In genomic region chr15:28105956-28106355, GRCm38 (mm10) we compare ENCODE assay signal across 11 mouse cellular contexts.
DNase-seq lines count a peak whose midpoint lies in the region; ATAC-seq and TF ChIP-seq lines count a peak whose summit lies in the region.
"Had no signal": no experiment of that assay in that cellular context is flagged by ENCODE, and none has a peak within 500 bp of the region (broad histone marks: within the 10 kb centered on the region; RNA-seq: fewer than 3 reads in every experiment).

No protein-coding gene starts in this region.

- H3K9ac ChIP-seq in heart, embryonic 11.5 days (ENCODE audit: low read depth, low read length), result no peak overlapping the region
- H3K9ac ChIP-seq in midbrain, postnatal 0 days (replicated peaks; ENCODE audit: low read length, poor library complexity, severe bottlenecking), result no peak overlapping the region

- no peak overlapping the region for H3K4me2 ChIP-seq in heart, embryonic 11.5 days
- H3K4me2 ChIP-seq in midbrain, postnatal 0 days (ENCODE audit: low read depth, low read length, poor library complexity, severe bottlenecking), result no peak overlapping the region
- H3K4me2 ChIP-seq: midbrain, embryonic 11.5 days had no signal

- no peaks in the 10 kb centered on the region for H3K27me3 ChIP-seq in heart, embryonic 11.5 days (ENCODE audit: control insufficient read depth, insufficient read depth, low read length)
- no peaks in the 10 kb centered on the region for H3K27me3 ChIP-seq in midbrain, postnatal 0 days (ENCODE audit: insufficient read depth, low read length)

- WGBS in heart, embryonic 11.5 days (ENCODE audit: insufficient replicate concordance), result 53% methylated on average over 5 of the region's 5 CpGs
- 79% methylated on average over 5 of the region's 5 CpGs for WGBS in midbrain, postnatal 0 days

- H3K36me3 ChIP-seq in heart, embryonic 11.5 days (ENCODE audit: control insufficient read depth, insufficient read depth, low read length), result no peaks in the 10 kb centered on the region
- H3K36me3 ChIP-seq in midbrain, postnatal 0 days (ENCODE audit: insufficient read depth, low read length), result no peaks in the 10 kb centered on the region

- H3K4me3 ChIP-seq in heart, embryonic 11.5 days (ENCODE audit: low read depth, low read length), result no peak overlapping the region
- no peak overlapping the region for H3K4me3 ChIP-seq in midbrain, postnatal 0 days (ENCODE audit: low read depth, low read length)

- no peaks in the 10 kb centered on the region for H3K4me1 ChIP-seq in heart, embryonic 11.5 days (ENCODE audit: control insufficient read depth, insufficient read depth, low read length)
- no peaks in the 10 kb centered on the region for H3K4me1 ChIP-seq in midbrain, postnatal 0 days (ENCODE audit: insufficient read depth, low read length)

- peak; percentile 14 for DNase-seq in kidney, postnatal 10 days
- no peak for DNase-seq in kidney, adult 18-20 months
- DNase-seq in lung, postnatal 4 days, result peak; percentile 14 to 49
- DNase-seq in gastrocnemius, postnatal 10 days, result no peak
- DNase-seq in midbrain, postnatal 0 days (ENCODE audit: low spot score), result no peak
- DNase-seq: layer of hippocampus, adult 9-11 months; thymus, postnatal 25 days had no signal

- ATAC-seq in heart, embryonic 11.5 days (replicated peaks; ENCODE audit: insufficient number of reproducible peaks, low FRiP score, low TSS enrichment), result peak; percentile 65; the same call in 1 of the 2 replicates
- ATAC-seq in hematopoietic stem cell, adult 5-6 weeks (replicated peaks in 1 of 2; ENCODE audit: insufficient read depth in 1 of 2, low FRiP score in 2 of 2, low TSS enrichment in 1 of 2, low read depth in 1 of 2, poor library complexity in 2 of 2, severe bottlenecking in 2 of 2), result peak; percentile 72 to 80
- ATAC-seq in midbrain, postnatal 0 days (ENCODE audit: low FRiP score), result no peak
- ATAC-seq: hindbrain, embryonic 16.5 days had no signal

- H3K9me3 ChIP-seq in heart, embryonic 11.5 days (replicated peaks; ENCODE audit: control insufficient read depth, low read length), result no peaks in the 10 kb centered on the region
- no peaks in the 10 kb centered on the region for H3K9me3 ChIP-seq in midbrain, postnatal 0 days (ENCODE audit: low read length)

- TF ChIP-seq CTCF in midbrain, postnatal 0 days (IDR thresholded peaks at IDR 0.05), result no peak

- peak overlapping the region; percentile 59; the same call in 1 of the 2 replicates for H3K27ac ChIP-seq in heart, embryonic 11.5 days (ENCODE audit: low read depth, low read length)
- H3K27ac ChIP-seq in midbrain, postnatal 0 days (ENCODE audit: low read depth, low read length), result no peak overlapping the region

Comparison
In these comparisons a context has a peak if more than half of its experiments do, and no peak if none do; other contexts are left out.
1. DNase-seq: peak in kidney, postnatal 10 days (single experiment) and lung, postnatal 4 days (2 of 2); none in kidney, adult 18-20 months (single experiment), gastrocnemius, postnatal 10 days (single experiment) and midbrain, postnatal 0 days (single experiment).